Mouse (Mus musculus) intestine, embryonic 15.5 days (tissue): ENCODE measurements around the gene Hoxc6. TPM values are rescaled to one million over a fixed set of nuclear protein-coding genes. Genes with fewer than 3 reads are reported as not detected.
A peak's percentile ranks its signal among the peaks of the same experiment; 100 is the strongest.

ENCODE experiments used
- ATAC-seq: fragments of 200-750 bp; cut with Nextera tagmentation; 2 replicates; pipeline ENCODE4 v1.8.0; 2017; ENCODE audit warnings: moderate TSS enrichment, moderate library complexity
- H3K27ac ChIP-seq: fragments of 300-500 bp; sonication (generic); 2 replicates; pipeline ENCODE4 v1.5.1; 2015; ENCODE audit warnings: mild to moderate bottlenecking, inconsistent platforms
- H3K27me3 ChIP-seq: fragments of 300-500 bp; sonication (generic); replicated peaks from 2 replicates; pipeline ENCODE4 v1.6.1; 2015; ENCODE audit warnings: inconsistent platforms
- H3K36me3 ChIP-seq: fragments of 300-500 bp; sonication (generic); 2 replicates; pipeline ENCODE4 v1.6.1; 2015; ENCODE audit warnings: inconsistent platforms
- H3K4me1 ChIP-seq: fragments of 300-500 bp; sonication (generic); replicated peaks from 2 replicates; pipeline ENCODE4 v1.6.1; 2015; ENCODE audit warnings: inconsistent platforms
- H3K4me2 ChIP-seq: fragments of 300-500 bp; sonication (generic); replicated peaks from 2 replicates; pipeline ENCODE4 v1.6.1; 2015; ENCODE audit warnings: mild to moderate bottlenecking, inconsistent platforms
- H3K4me3 ChIP-seq: fragments of 300-500 bp; sonication (generic); replicated peaks from 2 replicates; pipeline ENCODE4 v1.5.1; 2015; ENCODE audit warnings: inconsistent platforms
- H3K9ac ChIP-seq: fragments of 300-500 bp; sonication (generic); 2 replicates; pipeline ENCODE4 v1.6.1; 2015; ENCODE audit warnings: inconsistent platforms
- H3K9me3 ChIP-seq: fragments of 300-500 bp; sonication (generic); 2 replicates; pipeline ENCODE4 v1.6.1; 2016; ENCODE audit warnings: inconsistent platforms
- WGBS: fragments of 180-500 bp; shearing (Covaris S2); methylation state at CpG from one replicate; pipeline ENCODE4 v1.1.7; 2015; 5-methylcytosine and 5-hydroxymethylcytosine counted together
- polyA plus RNA-seq: library from polyadenylated mRNA; unstranded; fragments of >200 nt; fragmentation: Nextera tagmentation; extraction: Ambion mirVana; gene quantifications from 2 replicates; pipeline ENCODE4 v1.2.1, GENCODE M21; 2015

The Hoxc6 gene
- polyA plus RNA-seq, 1 experiment from 2014 or later = 6.1 TPM

DNA sequence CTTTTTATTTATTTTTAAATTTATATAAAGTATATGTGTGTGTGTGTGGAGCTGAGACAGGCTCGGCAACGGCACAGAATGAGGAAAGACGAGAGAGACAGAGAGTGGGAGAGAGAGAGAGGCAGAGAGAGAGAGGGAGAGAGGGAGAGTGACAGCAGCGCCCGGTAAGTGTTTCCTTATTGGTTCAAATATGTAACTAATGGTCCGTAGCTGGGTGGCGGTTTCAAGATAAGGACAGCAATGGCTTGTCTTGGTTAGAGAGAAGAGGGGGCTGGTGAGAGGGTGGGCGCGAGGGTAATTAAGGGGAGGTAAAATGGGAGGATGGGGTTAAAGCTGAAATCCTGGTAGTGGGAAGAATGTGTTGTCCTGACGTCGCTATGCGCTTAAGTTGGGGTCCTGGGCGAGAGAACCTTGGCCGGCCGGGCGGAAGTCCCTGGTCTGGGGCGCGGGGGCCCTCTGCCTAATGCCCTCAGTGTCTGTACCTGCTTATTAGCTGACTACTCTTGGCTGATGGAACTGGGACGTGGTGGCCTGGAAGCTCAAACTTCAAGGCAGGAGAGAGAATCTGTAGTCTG, 638 bp downstream of the Hoxc6 start:
- peak; percentile 21; the same call in 1 of the 2 replicates for ATAC-seq
- peaks cover 85% of the 10 kb centered on the region for H3K27me3 ChIP-seq
- H3K9me3 ChIP-seq = no peaks in the 10 kb centered on the region
- peak overlapping the region; percentile 85 for H3K27ac ChIP-seq
- 0 out of 2 replicates have a peak overlapping the region, but pooled peaks have one; percentile 42 for H3K9ac ChIP-seq
- peak overlapping the region; percentile 44 for H3K4me3 ChIP-seq
- H3K4me1 ChIP-seq = peaks cover 23% of the 10 kb centered on the region; the same call in 1 of the 2 replicates
- peak overlapping the region; percentile 73 for H3K4me2 ChIP-seq
- no peaks in the 10 kb centered on the region for H3K36me3 ChIP-seq
- 1% methylated on average over 19 of the region's 19 CpGs for WGBS

DNA sequence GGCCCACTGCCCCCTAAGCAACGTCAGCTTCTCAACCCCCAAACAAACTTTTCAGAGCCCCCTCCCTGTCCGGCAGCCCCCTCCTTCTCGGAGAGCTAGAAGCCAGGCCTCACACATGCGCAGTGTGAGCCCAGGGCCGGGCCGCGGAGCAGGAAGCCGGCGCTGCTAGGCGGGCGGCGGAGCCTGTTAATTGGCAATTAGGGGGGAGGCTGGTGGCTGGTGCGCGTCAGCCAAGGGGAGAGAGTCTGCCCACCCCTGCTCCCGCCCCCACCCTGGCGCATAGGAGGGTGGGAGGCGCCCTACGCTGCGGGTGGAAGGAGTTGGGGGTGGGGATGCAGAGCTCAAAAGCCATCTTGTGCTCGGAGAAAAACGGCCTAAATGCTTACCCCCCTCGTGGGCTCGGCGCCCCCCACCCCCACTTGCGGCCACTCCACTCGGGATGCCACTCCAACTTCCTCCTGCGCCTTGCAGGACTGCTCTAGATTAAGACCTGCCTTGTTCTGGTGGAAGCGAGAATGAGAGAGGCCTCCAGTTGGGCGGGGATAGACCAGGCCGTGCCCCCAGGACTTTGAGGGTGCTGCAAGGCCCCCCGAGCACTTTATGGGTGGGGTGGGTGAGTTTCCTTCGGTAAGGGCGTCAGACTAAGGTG, 1.2 kb downstream of the Hoxc6 start:
- 1% methylated on average over 33 of the region's 33 CpGs for WGBS
- peak; percentile 82 for ATAC-seq
- peak overlapping the region; percentile 85 for H3K27ac ChIP-seq
- H3K4me3 ChIP-seq = peak overlapping the region; percentile 44
- no peaks in the 10 kb centered on the region for H3K36me3 ChIP-seq
- H3K9me3 ChIP-seq = no peaks in the 10 kb centered on the region
- peaks cover 90% of the 10 kb centered on the region for H3K27me3 ChIP-seq
- H3K9ac ChIP-seq = peak overlapping the region; percentile 42
- peak overlapping the region; percentile 73 for H3K4me2 ChIP-seq
- H3K4me1 ChIP-seq = peaks cover 23% of the 10 kb centered on the region; the same call in 1 of the 2 replicates

DNA sequence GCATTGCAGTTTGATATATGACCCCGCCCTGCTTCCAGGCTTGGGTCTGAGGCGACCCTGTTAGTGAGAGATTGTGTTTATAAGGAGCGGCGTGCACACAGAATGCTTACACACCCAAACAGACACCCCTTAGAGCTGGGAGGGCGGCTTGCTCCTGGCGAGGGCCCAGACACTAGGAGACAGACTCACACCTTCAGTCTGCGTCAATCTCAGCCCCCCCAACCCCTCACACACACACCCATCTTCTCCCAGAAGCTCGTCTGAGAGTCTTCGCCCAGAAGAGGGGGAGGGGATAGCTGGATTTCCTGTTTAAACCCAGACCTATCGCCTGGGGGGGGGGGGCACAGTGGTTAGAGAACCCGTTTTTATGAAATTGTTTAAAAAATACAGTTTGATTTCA, 1.9 kb downstream of the Hoxc6 start:
- WGBS = 5% methylated on average over 10 of the region's 11 CpGs
- no peaks in the 10 kb centered on the region for H3K36me3 ChIP-seq

DNA sequence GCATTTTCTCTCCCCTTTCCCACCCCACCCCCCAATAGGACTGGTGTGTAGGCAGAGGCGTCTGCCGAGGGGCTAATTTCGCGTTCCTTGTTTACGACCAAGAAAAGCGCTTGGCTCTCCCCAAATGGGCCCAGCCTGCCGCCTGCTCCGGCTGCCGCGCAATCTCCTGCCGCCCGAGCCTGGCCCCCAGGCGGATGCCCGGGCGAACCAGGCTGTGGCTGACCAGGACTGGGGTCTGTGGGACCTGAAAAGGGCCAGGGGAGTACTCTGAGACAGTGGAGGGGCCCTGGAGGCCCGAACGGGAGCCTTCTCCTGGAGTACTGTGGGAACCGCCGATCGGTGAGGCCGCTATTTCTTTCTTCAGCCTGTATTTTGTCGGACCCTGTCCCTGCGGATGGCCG, 2.4 kb downstream of the Hoxc6 start:
- H3K4me3 ChIP-seq = peak overlapping the region; percentile 44
- H3K4me1 ChIP-seq = peaks cover 23% of the 10 kb centered on the region; the same call in 1 of the 2 replicates
- no peaks in the 10 kb centered on the region for H3K9me3 ChIP-seq
- H3K36me3 ChIP-seq = no peaks in the 10 kb centered on the region
- H3K27me3 ChIP-seq = peaks cover 91% of the 10 kb centered on the region
- H3K27ac ChIP-seq = peak overlapping the region; percentile 85
- 5% methylated on average over 24 of the region's 24 CpGs for WGBS
- ATAC-seq = no peak
- H3K4me2 ChIP-seq = peak overlapping the region; percentile 73
- peak overlapping the region; percentile 60 for H3K9ac ChIP-seq

More for the DNA sequence above, 1.9 kb downstream of the Hoxc6 start:
- Histone ChIP-seq H3K27ac (peak overlapping the region; percentile 85), H3K27me3 (peaks cover 91% of the 10 kb centered on the region), H3K4me3 (peak overlapping the region; percentile 44), H3K4me2 (peak overlapping the region; percentile 73), H3K9me3 (no peaks in the 10 kb centered on the region), H3K9ac (no peak overlapping the region), H3K4me1 (peaks cover 23% of the 10 kb centered on the region; the same call in 1 of the 2 replicates)
- peak; percentile 27 for ATAC-seq

DNA sequence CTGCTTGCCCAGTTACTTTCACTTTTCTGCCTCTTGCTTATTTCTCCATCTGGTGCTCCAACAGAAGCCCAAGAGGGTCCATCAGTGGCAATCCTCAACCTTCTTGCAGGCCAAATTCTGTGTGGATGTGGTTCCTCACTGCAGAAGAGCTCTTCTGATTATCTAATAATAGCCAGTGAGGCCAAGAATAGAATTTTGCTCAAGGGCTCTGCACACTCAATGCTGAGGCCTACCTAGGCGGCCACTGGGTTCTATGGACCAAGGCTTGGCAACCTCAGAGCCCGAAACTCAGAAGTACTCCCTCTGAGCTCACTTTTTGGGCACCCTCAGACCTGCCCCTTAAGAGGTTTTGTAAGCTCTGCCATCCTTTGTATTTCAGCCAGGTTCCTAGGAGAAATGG, 3.3 kb downstream of the Hoxc6 start:
- Histone ChIP-seq H3K27me3 (peaks cover 93% of the 10 kb centered on the region), H3K9ac (peak overlapping the region; percentile 20; the same call in 1 of the 2 replicates), H3K4me1 (peaks cover 23% of the 10 kb centered on the region; the same call in 1 of the 2 replicates), H3K9me3 (no peaks in the 10 kb centered on the region), H3K27ac (peak overlapping the region; percentile 85; the same call in 1 of the 2 replicates), H3K4me3 (peak overlapping the region; percentile 44; the same call in 1 of the 2 replicates), H3K4me2 (peak overlapping the region; percentile 73), H3K36me3 (no peaks in the 10 kb centered on the region)
- WGBS = 50% methylated on average over 2 of the region's 2 CpGs
- no peak for ATAC-seq

DNA sequence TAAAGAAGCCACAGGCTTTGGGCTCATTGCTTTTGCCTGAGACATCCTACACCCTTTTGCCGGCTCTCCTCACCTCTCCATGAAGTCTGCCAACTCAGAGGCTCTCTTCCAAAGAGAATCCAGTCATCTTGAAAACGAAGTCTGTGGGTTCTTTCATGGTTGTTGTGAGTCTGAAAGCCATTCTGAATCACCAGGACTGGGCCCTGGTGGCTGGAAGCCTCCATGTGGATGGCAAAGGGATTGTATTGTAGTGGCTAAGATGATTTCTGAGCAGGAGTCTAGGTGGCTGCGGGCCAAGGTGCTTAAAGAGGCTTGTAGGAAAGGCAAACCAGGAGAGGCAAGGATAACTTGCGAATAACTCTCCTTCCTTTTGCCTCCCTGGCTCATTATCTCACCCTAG, 4.1 kb downstream of the Hoxc6 start:
- H3K4me3 ChIP-seq = no peak overlapping the region
- H3K27ac ChIP-seq = peak overlapping the region; percentile 33; the same call in 1 of the 2 replicates
- H3K9ac ChIP-seq = peak overlapping the region; percentile 5; the same call in 1 of the 2 replicates
- peaks cover 92% of the 10 kb centered on the region for H3K27me3 ChIP-seq
- peak overlapping the region; percentile 73 for H3K4me2 ChIP-seq
- ATAC-seq = no peak
- 35% methylated on average over 4 of the region's 4 CpGs for WGBS
- no peaks in the 10 kb centered on the region for H3K9me3 ChIP-seq
- H3K36me3 ChIP-seq = no peaks in the 10 kb centered on the region
- H3K4me1 ChIP-seq = peaks cover 23% of the 10 kb centered on the region; the same call in 1 of the 2 replicates

DNA sequence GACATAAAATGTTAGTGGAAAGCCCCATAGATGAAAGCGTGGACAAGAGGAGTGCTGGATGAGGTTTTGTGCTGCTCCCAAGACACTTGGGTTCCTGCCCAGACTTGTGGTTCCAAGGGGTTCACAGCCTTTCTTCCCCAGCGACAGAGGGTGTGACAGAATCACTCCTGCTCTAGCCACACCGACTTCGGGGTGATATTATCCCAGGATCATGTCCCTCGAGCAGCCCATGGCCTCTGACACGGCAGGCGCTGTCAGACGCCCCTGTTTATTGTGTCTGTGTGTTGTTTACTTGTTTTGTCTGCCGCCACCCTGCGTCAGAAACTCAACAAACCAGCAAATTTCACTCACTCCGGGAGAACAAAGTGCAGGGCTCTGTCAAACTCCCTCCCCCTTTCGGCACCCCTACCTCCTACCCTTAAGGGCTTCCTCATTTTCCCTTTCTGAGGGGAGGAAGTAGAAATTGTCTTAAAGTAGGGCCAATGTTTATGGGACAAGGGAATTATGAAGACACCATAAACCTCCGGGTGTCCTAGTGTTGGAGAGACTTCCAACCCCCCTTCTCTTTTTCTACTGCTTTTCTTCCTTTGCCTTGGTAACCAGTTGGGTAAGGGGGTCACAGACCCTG, 4.9 kb downstream of the Hoxc6 start:
- no peak overlapping the region for H3K4me3 ChIP-seq
- H3K9me3 ChIP-seq = no peaks in the 10 kb centered on the region
- WGBS = 25% methylated on average over 13 of the region's 13 CpGs
- ATAC-seq = no peak
- H3K9ac ChIP-seq = no peak overlapping the region
- H3K27ac ChIP-seq = peak overlapping the region; percentile 33; the same call in 1 of the 2 replicates
- peaks cover 21% of the 10 kb centered on the region; the same call in 1 of the 2 replicates for H3K4me1 ChIP-seq
- H3K4me2 ChIP-seq = peak overlapping the region; percentile 73; the same call in 1 of the 2 replicates
- peaks cover 90% of the 10 kb centered on the region for H3K27me3 ChIP-seq
- no peaks in the 10 kb centered on the region for H3K36me3 ChIP-seq

DNA sequence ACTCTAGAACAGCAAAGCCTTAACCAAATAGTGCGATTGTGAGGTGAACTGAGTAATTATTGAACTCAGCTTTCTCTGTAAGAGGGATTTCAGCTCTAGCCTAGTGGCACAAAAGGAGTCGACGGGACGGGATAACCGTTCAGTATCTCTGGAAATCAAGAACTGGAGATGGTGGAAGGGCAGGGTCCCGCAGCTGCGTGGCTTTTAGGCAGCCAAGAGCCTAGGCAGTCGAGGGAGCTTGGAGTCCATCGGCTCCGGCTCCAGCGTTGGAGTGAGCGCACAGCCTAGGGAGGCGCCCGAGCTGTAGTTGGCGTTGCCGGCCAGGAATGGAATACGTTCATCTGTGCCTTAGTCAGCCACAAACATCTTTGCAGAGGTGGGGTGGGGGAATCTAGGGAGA, 7.3 kb downstream of the Hoxc6 start:
- no peaks in the 10 kb centered on the region for H3K36me3 ChIP-seq
- H3K4me3 ChIP-seq = no peak overlapping the region
- H3K4me2 ChIP-seq = peak overlapping the region; percentile 40
- peak overlapping the region; percentile 72 for H3K27ac ChIP-seq
- no peaks in the 10 kb centered on the region for H3K9me3 ChIP-seq
- 3% methylated on average over 17 of the region's 17 CpGs for WGBS
- H3K27me3 ChIP-seq = peaks cover 90% of the 10 kb centered on the region
- peak overlapping the region; percentile 24; the same call in 1 of the 2 replicates for H3K9ac ChIP-seq
- H3K4me1 ChIP-seq = peaks cover 20% of the 10 kb centered on the region; the same call in 1 of the 2 replicates
- no peak for ATAC-seq

DNA sequence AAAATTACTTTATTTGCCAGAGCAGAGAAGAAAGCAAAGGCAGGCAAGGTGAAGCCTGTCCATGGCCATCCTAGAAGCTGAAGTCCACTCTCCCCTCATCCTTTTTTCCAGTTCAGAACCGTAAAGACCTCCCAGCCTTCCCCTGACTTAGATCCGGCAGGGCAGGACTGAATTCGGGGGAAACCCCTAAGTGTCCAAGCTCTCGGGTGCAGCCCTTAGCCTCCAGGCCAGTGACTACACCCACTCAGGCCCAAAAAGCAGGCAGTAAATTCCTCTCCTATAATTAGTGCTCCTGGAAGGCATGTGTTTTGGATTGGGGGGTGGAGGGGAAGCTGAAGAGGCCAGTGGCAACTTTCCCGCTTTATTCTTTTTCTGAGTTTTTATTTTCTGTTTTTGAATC, 7.7 kb downstream of the Hoxc6 start:
- Histone ChIP-seq H3K27me3 (peaks cover 90% of the 10 kb centered on the region), H3K9ac (no peak overlapping the region), H3K9me3 (no peaks in the 10 kb centered on the region), H3K4me1 (peaks cover 18% of the 10 kb centered on the region; the same call in 1 of the 2 replicates), H3K4me2 (peak overlapping the region; percentile 40), H3K4me3 (no peak overlapping the region), H3K36me3 (no peaks in the 10 kb centered on the region), H3K27ac (peak overlapping the region; percentile 72)
- ATAC-seq = no peak
- 16% methylated on average over 5 of the region's 5 CpGs for WGBS

DNA sequence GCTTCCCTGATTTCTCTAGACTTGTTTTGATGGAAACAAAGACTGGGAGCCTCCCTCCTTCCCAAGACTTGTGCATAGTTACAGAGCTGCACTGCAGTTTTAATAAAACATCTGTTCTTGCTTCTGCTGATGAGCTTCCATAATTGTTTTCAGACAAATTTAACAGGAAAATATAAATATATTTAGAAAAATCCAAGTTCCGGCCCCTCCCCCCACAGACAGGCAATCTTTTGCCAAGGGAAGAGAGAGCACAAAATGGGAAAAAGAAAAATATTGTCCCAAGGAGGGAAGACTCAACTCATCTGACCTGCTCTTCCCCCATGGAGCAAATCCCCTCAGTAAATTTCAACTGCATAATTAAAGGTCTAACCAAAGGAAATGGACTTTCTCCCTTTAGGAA, 8.3 kb downstream of the Hoxc6 start:
- Histone ChIP-seq H3K27me3 (peaks cover 90% of the 10 kb centered on the region), H3K36me3 (no peaks in the 10 kb centered on the region), H3K9ac (no peak overlapping the region), H3K4me2 (peak overlapping the region; percentile 40), H3K9me3 (no peaks in the 10 kb centered on the region), H3K27ac (peak overlapping the region; percentile 72), H3K4me1 (peaks cover 19% of the 10 kb centered on the region), H3K4me3 (no peak overlapping the region)
- no peak for ATAC-seq
- 14% methylated on average over 1 of the region's 1 CpGs for WGBS

DNA sequence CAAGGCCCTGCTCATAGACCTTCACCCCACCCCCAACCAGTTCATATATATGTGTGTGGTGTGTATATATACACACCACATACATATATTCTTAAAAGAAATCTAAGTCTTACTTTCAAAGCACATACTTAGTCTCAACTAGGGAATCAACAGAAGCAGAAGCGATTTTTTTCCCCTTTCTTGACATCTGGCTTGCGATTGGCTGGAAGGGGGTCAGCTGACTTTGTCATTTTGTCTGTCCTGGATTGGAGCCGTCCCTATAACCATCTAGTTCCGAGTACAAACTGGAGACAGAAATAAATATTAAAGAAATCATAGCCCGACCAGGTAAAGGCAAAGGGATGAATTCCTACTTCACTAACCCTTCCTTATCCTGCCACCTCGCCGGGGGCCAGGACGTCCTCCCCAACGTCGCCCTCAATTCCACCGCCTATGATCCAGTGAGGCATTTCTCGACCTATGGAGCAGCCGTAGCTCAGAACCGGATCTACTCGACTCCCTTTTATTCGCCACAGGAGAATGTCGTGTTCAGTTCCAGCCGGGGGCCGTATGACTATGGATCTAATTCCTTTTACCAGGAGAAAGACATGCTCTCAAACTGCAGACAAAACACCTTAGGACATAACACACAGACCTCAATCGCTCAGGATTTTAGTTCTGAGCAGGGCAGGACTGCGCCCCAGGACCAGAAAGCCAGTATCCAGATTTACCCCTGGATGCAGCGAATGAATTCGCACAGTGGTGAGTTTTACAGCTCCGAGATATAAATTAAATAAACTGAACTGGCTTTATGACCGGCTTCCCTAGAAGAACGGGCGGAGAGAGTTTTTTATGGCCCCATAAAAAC, 11.4 kb downstream of the Hoxc6 start:
- Histone ChIP-seq H3K4me1 (peaks cover 28% of the 10 kb centered on the region), H3K9ac (peak overlapping the region; percentile 52), H3K4me3 (peak overlapping the region; percentile 37), H3K27me3 (peaks cover 88% of the 10 kb centered on the region), H3K4me2 (peak overlapping the region; percentile 61), H3K9me3 (no peaks in the 10 kb centered on the region), H3K27ac (peak overlapping the region; percentile 82), H3K36me3 (no peaks in the 10 kb centered on the region)
- WGBS = 1% methylated on average over 27 of the region's 27 CpGs
- no peak for ATAC-seq
